Mouse (Mus musculus): Measurements from ENCODE around the gene Simc1.

DNA sequence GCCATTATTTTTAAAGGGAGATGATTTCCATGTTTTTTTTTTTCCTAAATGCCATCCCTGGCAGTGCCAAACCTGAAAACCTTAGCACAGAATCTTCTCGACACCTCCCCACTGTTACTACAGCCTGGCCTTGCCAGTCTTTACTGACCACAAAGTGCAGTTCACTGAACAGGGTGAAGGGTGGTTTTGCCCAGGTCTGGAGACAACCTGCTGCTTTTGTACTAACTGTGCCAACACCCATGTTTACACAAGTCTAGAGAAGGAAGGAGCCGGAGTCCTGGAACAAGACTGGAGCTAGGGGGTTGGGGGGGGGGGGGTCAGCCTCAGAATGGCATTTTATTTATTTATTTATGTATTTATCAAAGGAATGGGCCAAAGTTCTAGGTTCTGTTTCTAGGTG is 77.8 kb downstream of the Simc1 start:
- no peak for TF ChIP-seq POLR2A (IDR thresholded peaks at IDR 0.05; ENCODE audit: low read depth, low read length)
- TF ChIP-seq CTCF (conservative IDR thresholded peaks at IDR 0.05; ENCODE audit: insufficient read depth, insufficient read length, low read depth, low read length) = no peak

Data from kidney, adult 2 months (tissue).